Mouse (Mus musculus): Measurements from ENCODE around the gene Ssbp3.

DNA sequence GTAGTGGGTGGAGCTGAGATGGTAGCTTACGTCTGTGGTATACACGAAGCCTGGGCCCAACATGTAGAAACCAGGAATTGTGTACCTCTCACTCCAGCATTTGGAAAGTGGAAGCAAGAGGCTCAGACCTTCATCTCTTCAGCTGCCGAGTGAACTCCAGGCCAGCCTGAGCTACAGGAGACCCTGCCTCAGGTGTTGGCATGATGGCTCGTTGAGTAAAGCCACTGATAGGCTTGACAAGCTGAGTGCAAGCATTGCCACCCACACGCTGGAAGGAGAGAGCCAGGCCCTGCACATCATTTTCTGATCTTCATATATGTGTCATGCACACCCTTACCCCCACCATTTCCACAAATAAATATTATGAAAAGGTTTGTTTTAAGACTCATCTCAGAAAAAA is 44.1 kb upstream of the Ssbp3 start:
- TF ChIP-seq CTCF (IDR thresholded peaks at IDR 0.05; ENCODE audit: insufficient read depth, low read length) (no peak), POLR2A (IDR thresholded peaks at IDR 0.05; ENCODE audit: borderline replicate concordance, extremely low read depth, low read depth, low read length) (no peak)

Measured in lung, adult 2 months (tissue).